Mouse (Mus musculus) cortical plate, adult 2 months (tissue): ENCODE results near the gene Draxin.

Source experiments
- CTCF ChIP-seq: fragments of 200-500 bp; IDR thresholded peaks from 2 replicates; pipeline ENCODE4 v1.5.1; 2011; ENCODE audit warnings: mild to moderate bottlenecking, control low read depth, low read length; ENCODE audit not compliant: insufficient read depth; ENCODE audit errors: extremely low read depth
- POLR2A ChIP-seq: fragments of 200-500 bp; IDR thresholded peaks from 2 replicates; pipeline ENCODE4 v1.6.1; 2011; ENCODE audit warnings: mild to moderate bottlenecking, low read length, control low read depth; ENCODE audit not compliant: insufficient read depth; ENCODE audit errors: extremely low read depth

GRCm38 (mm10) chr4:148143721-148144120, 13.2 kb upstream of the Draxin start:
- TF ChIP-seq CTCF (no peak), POLR2A (no peak)
